Comparison of ENCODE assay signal across 14 mouse cellular contexts in the genomic region with DNA sequence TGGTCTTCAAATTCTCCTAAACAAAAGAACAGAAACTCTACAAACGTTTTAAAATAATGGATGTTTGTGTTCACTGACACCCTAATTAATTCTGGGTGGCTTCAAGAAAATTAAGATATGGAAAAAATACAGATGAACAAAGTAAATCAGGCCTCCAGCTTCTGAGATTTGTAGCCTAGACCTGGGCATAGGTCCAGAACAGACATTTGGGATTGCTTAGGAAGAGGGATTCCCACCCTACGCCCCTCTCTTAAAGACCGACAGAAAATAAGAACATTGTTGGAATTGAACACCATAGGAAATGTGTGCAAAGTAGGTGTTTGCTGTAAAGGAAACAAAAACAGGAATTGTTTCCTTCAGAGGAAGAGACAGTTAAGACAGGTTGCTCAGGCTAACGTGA. TPM values are rescaled to one million over a fixed set of nuclear protein-coding genes. Genes with fewer than 3 reads are reported as not detected.
A peak's percentile ranks its signal among the peaks of the same experiment; 100 is the strongest.
DNase-seq lines count a peak whose midpoint lies in the region; ATAC-seq and TF ChIP-seq lines count a peak whose summit lies in the region.
"Had no signal": no experiment of that assay in that cellular context is flagged by ENCODE, and none has a peak within 500 bp of the region (broad histone marks: within the 10 kb centered on the region; RNA-seq: fewer than 3 reads in every experiment).

No protein-coding gene starts in this region.

- in situ Hi-C loops in ES-E14 (cut with MboI; ENCODE audit: low sequenced_read_pairs in 2 of 2, unreplicated experiment in 2 of 2) = no loop called here

- no peaks in the 10 kb centered on the region for H3K9me3 ChIP-seq in embryonic facial prominence, embryonic 12.5 days
- H3K9me3 ChIP-seq in embryonic facial prominence, embryonic 10.5 days = no peaks in the 10 kb centered on the region
- no peaks in the 10 kb centered on the region for H3K9me3 ChIP-seq in hindbrain, embryonic 16.5 days (ENCODE audit: control insufficient read depth, low read length)
- H3K9me3 ChIP-seq in hindbrain, embryonic 12.5 days (replicated peaks) = no peaks in the 10 kb centered on the region
- H3K9me3 ChIP-seq in ES-E14 (ENCODE audit: control insufficient read depth, insufficient read depth, low read depth, low read length) = no peaks in the 10 kb centered on the region
- H3K9me3 ChIP-seq: liver, embryonic 15.5 days had no signal

- no peaks in the 10 kb centered on the region for H3K27me3 ChIP-seq in embryonic facial prominence, embryonic 12.5 days
- H3K27me3 ChIP-seq in embryonic facial prominence, embryonic 10.5 days (replicated peaks; ENCODE audit: low read depth, poor library complexity, severe bottlenecking) = peaks cover 13% of the 10 kb centered on the region
- no peaks in the 10 kb centered on the region; the same call in 1 of the 2 replicates for H3K27me3 ChIP-seq in hindbrain, embryonic 16.5 days (replicated peaks; ENCODE audit: control insufficient read depth, insufficient read depth, low read length)
- H3K27me3 ChIP-seq in hindbrain, embryonic 12.5 days = 0 out of 2 replicates have a peak, but pooled peaks cover 13% of the 10 kb centered on the region
- H3K27me3 ChIP-seq in myocyte (ENCODE audit: control insufficient read depth, insufficient read depth, insufficient read length) = no peaks in the 10 kb centered on the region
- H3K27me3 ChIP-seq: liver, embryonic 15.5 days had no signal

- H3K27ac ChIP-seq in embryonic facial prominence, embryonic 12.5 days = peak overlapping the region; percentile 46; the same call in 1 of the 2 replicates
- no peak overlapping the region for H3K27ac ChIP-seq in embryonic facial prominence, embryonic 10.5 days (replicated peaks)
- H3K27ac ChIP-seq in hindbrain, embryonic 16.5 days (ENCODE audit: low read depth, low read length) = no peak overlapping the region
- no peak overlapping the region for H3K27ac ChIP-seq in hindbrain, embryonic 12.5 days
- H3K27ac ChIP-seq in ES-E14 (ENCODE audit: insufficient read depth, low read depth, low read length, poor library complexity, severe bottlenecking) = peak overlapping the region; percentile 42; the same call in 1 of the 2 replicates
- H3K27ac ChIP-seq: left cerebral cortex, adult 2 months; liver, embryonic 15.5 days had no signal

- H3K4me2 ChIP-seq in embryonic facial prominence, embryonic 12.5 days (replicated peaks) = peak overlapping the region; percentile 27
- H3K4me2 ChIP-seq in hindbrain, embryonic 16.5 days (ENCODE audit: low read length) = 0 out of 2 replicates have a peak overlapping the region, but pooled peaks have one; percentile 6
- H3K4me2 ChIP-seq in hindbrain, embryonic 12.5 days (replicated peaks) = no peak overlapping the region
- H3K4me2 ChIP-seq in myocyte (ENCODE audit: low read depth) = peak overlapping the region; percentile 96
- H3K4me2 ChIP-seq: liver, embryonic 15.5 days had no signal

- TF ChIP-seq POLR2A in myocyte (IDR thresholded peaks at IDR 0.05; ENCODE audit: insufficient read length, low read depth) = no peak

- no peak overlapping the region for H3K4me3 ChIP-seq in embryonic facial prominence, embryonic 12.5 days
- no peak overlapping the region for H3K4me3 ChIP-seq in embryonic facial prominence, embryonic 10.5 days
- no peak overlapping the region for H3K4me3 ChIP-seq in hindbrain, embryonic 16.5 days (ENCODE audit: low read length)
- H3K4me3 ChIP-seq in hindbrain, embryonic 12.5 days = no peak overlapping the region
- no peak overlapping the region for H3K4me3 ChIP-seq in ES-E14 (ENCODE audit: insufficient read depth in 1 of 2, low read depth in 1 of 2, low read length in 2 of 2, poor library complexity in 1 of 2, severe bottlenecking in 1 of 2)
- peak overlapping the region; percentile 88 for H3K4me3 ChIP-seq in myocyte
- H3K4me3 ChIP-seq: left cerebral cortex, adult 2 months; liver, embryonic 15.5 days had no signal

- H3K9ac ChIP-seq in embryonic facial prominence, embryonic 12.5 days = no peak overlapping the region
- H3K9ac ChIP-seq in hindbrain, embryonic 16.5 days (ENCODE audit: low read depth, low read length) = no peak overlapping the region
- H3K9ac ChIP-seq in hindbrain, embryonic 12.5 days = no peak overlapping the region
- no peak overlapping the region for H3K9ac ChIP-seq in ES-E14 (ENCODE audit: insufficient read depth, low read depth, low read length, poor library complexity, severe bottlenecking)
- H3K9ac ChIP-seq: forebrain, postnatal 0 days; liver, embryonic 15.5 days had no signal

- DNase-seq in embryonic facial prominence, embryonic 10.5 days (ENCODE audit: low spot score) = no peak
- DNase-seq in ES-E14 (ENCODE audit: low read depth, low spot score) = no peak
- no peak for DNase-seq in thymus, postnatal 0 days (ENCODE audit: low spot score)
- DNase-seq: cerebellum, adult 9-11 months; forebrain, postnatal 0 days; kidney, postnatal 25 days had no signal

- WGBS in embryonic facial prominence, embryonic 12.5 days = 33% methylated on average over 4 of the region's 4 CpGs
- WGBS in embryonic facial prominence, embryonic 10.5 days = 62% methylated on average over 4 of the region's 4 CpGs
- 52% methylated on average over 4 of the region's 4 CpGs for WGBS in hindbrain, embryonic 16.5 days
- WGBS in hindbrain, embryonic 12.5 days = 53% methylated on average over 4 of the region's 4 CpGs

- H3ac ChIP-seq in myocyte (ENCODE audit: control insufficient read depth, insufficient read length) = no peak overlapping the region

- H3K4me1 ChIP-seq in embryonic facial prominence, embryonic 12.5 days = peaks cover 28% of the 10 kb centered on the region
- H3K4me1 ChIP-seq in embryonic facial prominence, embryonic 10.5 days = peaks cover 28% of the 10 kb centered on the region
- peaks cover 4% of the 10 kb centered on the region; the same call in 1 of the 2 replicates for H3K4me1 ChIP-seq in hindbrain, embryonic 16.5 days (ENCODE audit: control insufficient read depth, insufficient read depth, low read depth, low read length)
- peaks cover 19% of the 10 kb centered on the region for H3K4me1 ChIP-seq in hindbrain, embryonic 12.5 days
- peaks cover 7 to 18% of the 10 kb centered on the region in 2 experiments for H3K4me1 ChIP-seq in ES-E14 (ENCODE audit: control insufficient read depth in 2 of 2, insufficient read depth in 2 of 2, low read length in 2 of 2, poor library complexity in 1 of 2)

- H3K36me3 ChIP-seq in embryonic facial prominence, embryonic 12.5 days = peaks cover 16% of the 10 kb centered on the region; the same call in 1 of the 2 replicates
- H3K36me3 ChIP-seq in embryonic facial prominence, embryonic 10.5 days (replicated peaks) = peaks cover 15% of the 10 kb centered on the region
- no peaks in the 10 kb centered on the region for H3K36me3 ChIP-seq in hindbrain, embryonic 16.5 days (ENCODE audit: control insufficient read depth, insufficient read depth, low read length)
- 0 out of 2 replicates have a peak, but pooled peaks cover 3% of the 10 kb centered on the region for H3K36me3 ChIP-seq in hindbrain, embryonic 12.5 days
- H3K36me3 ChIP-seq in ES-E14 (ENCODE audit: control insufficient read depth, insufficient read depth, low read length, poor library complexity, severe bottlenecking) = peaks cover 8% of the 10 kb centered on the region
- peaks cover 41% of the 10 kb centered on the region for H3K36me3 ChIP-seq in myocyte (ENCODE audit: control insufficient read depth, insufficient read depth)
- H3K36me3 ChIP-seq: liver, embryonic 15.5 days had no signal

- no peak for ATAC-seq in embryonic facial prominence, embryonic 12.5 days (ENCODE audit: insufficient number of reproducible peaks, insufficient read depth, low FRiP score, low TSS enrichment)
- ATAC-seq in hindbrain, embryonic 16.5 days = no peak
- no peak for ATAC-seq in hindbrain, embryonic 12.5 days (ENCODE audit: low FRiP score)
- no peak for ATAC-seq in erythroblast, adult 5-6 weeks (replicated peaks; ENCODE audit: low FRiP score, poor library complexity, severe bottlenecking)
- ATAC-seq: forebrain, postnatal 0 days had no signal

- H3K79me2 ChIP-seq in myocyte (ENCODE audit: control insufficient read depth, insufficient read depth) = peaks cover 63% of the 10 kb centered on the region

TF ChIP-seq in ES-E14, 5 proteins besides CTCF, POLR2A, EP300 and RAD21 (continues in another document):
- no peak for TF ChIP-seq HCFC1 (IDR thresholded peaks at IDR 0.05; ENCODE audit: borderline replicate concordance, insufficient read depth, low read length)
- no peak for TF ChIP-seq ZC3H11A (IDR thresholded peaks at IDR 0.05; ENCODE audit: borderline replicate concordance, low read depth, low read length)
- TF ChIP-seq ZNF384 (IDR thresholded peaks at IDR 0.05; ENCODE audit: low read depth, low read length) = no peak

TF ChIP-seq in myocyte, 11 proteins besides CTCF, POLR2A, EP300 and RAD21 (continues in another document):
- no peak for TF ChIP-seq SRF (IDR thresholded peaks at IDR 0.05; ENCODE audit: control insufficient read depth, insufficient read length, low read depth)
- TF ChIP-seq POLR2AphosphoS2 (IDR thresholded peaks at IDR 0.05; ENCODE audit: insufficient read length, low read depth) = no peak
- no peak for TF ChIP-seq USF1 (IDR thresholded peaks at IDR 0.05; ENCODE audit: low read depth)

RNA-seq across cellular contexts. Expression of gene S100a10, which starts 2.6 kb away (rescaled TPM):
- 379 and 392 TPM in 2 replicates for polyA plus RNA-seq in embryonic facial prominence, embryonic 12.5 days (2016; fragmentation: Nextera tagmentation; extraction: Ambion mirVana)
- 118 and 146 TPM in 2 replicates for polyA plus RNA-seq in embryonic facial prominence, embryonic 10.5 days (2016; fragmentation: Nextera tagmentation; extraction: Ambion mirVana)
- polyA plus RNA-seq in hindbrain, embryonic 16.5 days (2015; fragmentation: Nextera tagmentation; extraction: Ambion mirVana) = 198 and 202 TPM in 2 replicates
- 233 and 244 TPM in 2 replicates for polyA plus RNA-seq in hindbrain, embryonic 12.5 days (2016; fragmentation: Nextera tagmentation; extraction: Ambion mirVana)
- 152 and 388 TPM in 2 replicates for total RNA-seq in ES-E14 (2012; rRNA removed)
- 788 TPM for polyA plus RNA-seq in myocyte (2012; fragmentation: generic; extraction: Trizol)
- 485 and 530 TPM in 2 replicates for polyA plus RNA-seq in thymus, postnatal 0 days (2015; fragmentation: Nextera tagmentation; extraction: Ambion mirVana)
- total RNA-seq in erythroblast, adult 5-6 weeks (2015; ENCODE audit: low replicate concordance) = 69.6 and 73.6 TPM in 2 replicates
- total RNA-seq in erythroblast, adult 5-6 weeks (2017; ENCODE audit: low replicate concordance) = 56.1 and 64.1 TPM in 2 replicates

RNA-seq across cellular contexts. Expression of gene S100a11, which starts 37.2 kb away (rescaled TPM):
- 833 and 880 TPM in 2 replicates for polyA plus RNA-seq in embryonic facial prominence, embryonic 12.5 days (2016; fragmentation: Nextera tagmentation; extraction: Ambion mirVana)
- polyA plus RNA-seq in embryonic facial prominence, embryonic 10.5 days (2016; fragmentation: Nextera tagmentation; extraction: Ambion mirVana) = 351 and 395 TPM in 2 replicates
- 173 and 217 TPM in 2 replicates for polyA plus RNA-seq in hindbrain, embryonic 16.5 days (2015; fragmentation: Nextera tagmentation; extraction: Ambion mirVana)
- polyA plus RNA-seq in hindbrain, embryonic 12.5 days (2016; fragmentation: Nextera tagmentation; extraction: Ambion mirVana) = 606 and 628 TPM in 2 replicates
- 14.4 and 37.2 TPM in 2 replicates for total RNA-seq in ES-E14 (2012; rRNA removed)
- 1,972 TPM for polyA plus RNA-seq in myocyte (2012; fragmentation: generic; extraction: Trizol)
- 1,245 and 1,274 TPM in 2 replicates for polyA plus RNA-seq in thymus, postnatal 0 days (2015; fragmentation: Nextera tagmentation; extraction: Ambion mirVana)
- 797 and 864 TPM in 2 replicates for total RNA-seq in erythroblast, adult 5-6 weeks (2015; ENCODE audit: low replicate concordance)
- 50.3 and 92.3 TPM in 2 replicates for total RNA-seq in erythroblast, adult 5-6 weeks (2017; ENCODE audit: low replicate concordance)
- total RNA-seq: MEL had no signal

Comparison
In these comparisons a context has a peak if more than half of its experiments do, and no peak if none do; other contexts are left out.
1. H3K27ac ChIP-seq: peak in embryonic facial prominence, embryonic 12.5 days (single experiment) and ES-E14 (single experiment); none in embryonic facial prominence, embryonic 10.5 days (single experiment), hindbrain, embryonic 16.5 days (single experiment) and hindbrain, embryonic 12.5 days (single experiment).